Mouse (Mus musculus) layer of hippocampus, adult 8-10 months (tissue): ENCODE data around the gene Hnrnpr. TPM values are rescaled to one million over a fixed set of nuclear protein-coding genes. Genes with fewer than 3 reads are reported as not detected.

Experiments
- DNase-seq, 2 experiments: peaks; one replicate each; pipeline ENCODE4 v3.0.0; 2022; ENCODE audit warnings: low spot score in 2 of 2
- total RNA-seq, 4 experiments: library from RNA; stranded (reverse); gene quantifications; 2 replicates each; pipeline ENCODE4 v1.2.4; 2022

Gene Hnrnpr
- total RNA-seq, 4 experiments from 2014 or later = 76.5 to 101 (median 87.2) TPM

DNA sequence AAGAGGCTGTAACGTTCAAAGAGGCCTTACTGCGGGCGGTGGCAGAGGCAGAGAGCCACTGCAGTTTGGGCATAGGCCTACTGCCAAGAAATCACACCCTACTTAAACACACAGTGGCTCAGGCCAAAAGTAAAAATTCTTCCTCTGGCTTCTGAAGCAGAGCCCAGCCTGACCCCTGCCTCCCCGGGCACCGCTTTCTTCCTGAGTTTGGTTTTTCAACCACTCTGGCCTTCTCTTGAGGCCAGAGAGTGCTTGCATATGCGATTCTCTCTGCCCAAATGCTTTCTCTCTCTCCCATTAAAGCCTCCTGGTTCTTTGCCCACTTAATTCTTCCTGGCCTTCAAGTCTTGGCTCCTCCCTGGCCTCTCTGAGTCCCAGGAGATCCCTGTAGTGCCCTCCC, 73.1 kb downstream of the Hnrnpr start:
- DNase-seq = no peak

DNA sequence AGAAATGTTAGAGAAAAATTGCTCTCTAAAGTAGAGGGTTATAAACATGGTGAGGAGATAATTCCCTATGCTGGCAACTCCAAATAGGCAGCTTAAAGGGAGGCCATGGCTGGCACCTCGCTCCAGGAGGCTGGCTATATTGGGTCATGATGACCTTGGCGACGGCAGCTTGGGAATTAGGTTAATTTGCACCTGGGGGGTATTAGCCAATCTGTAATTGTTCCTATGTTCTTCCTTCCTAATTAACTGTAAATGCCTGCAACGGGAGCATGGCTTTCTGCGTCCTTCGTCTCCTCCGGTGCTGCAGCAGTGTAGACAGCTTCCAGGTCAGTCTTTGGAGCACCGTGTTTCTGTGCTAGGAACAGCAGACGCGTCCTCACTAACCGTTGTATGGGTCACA, 76.5 kb downstream of the Hnrnpr start:
- DNase-seq = no peak

DNA sequence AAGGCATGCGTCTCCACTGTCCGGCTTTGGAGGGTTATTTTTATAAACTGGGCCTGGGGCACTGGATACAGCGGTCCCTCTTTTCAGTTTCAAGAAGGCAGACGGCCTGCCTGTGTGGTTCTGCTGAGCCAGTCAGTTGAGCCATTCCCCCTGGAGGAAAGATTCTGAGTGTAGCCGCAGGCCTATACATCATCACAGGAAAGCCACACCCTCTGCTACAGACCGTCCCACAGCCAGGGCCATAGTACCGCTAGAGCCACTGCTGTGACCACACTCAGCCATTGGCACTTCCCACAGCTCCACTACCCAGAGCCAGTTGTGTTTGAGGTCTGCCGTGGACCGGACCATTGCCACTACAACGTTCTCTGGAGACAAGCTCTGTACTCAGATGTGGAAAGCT, 91.1 kb downstream of the Hnrnpr start:
- DNase-seq = no peak

GRCm38 (mm10) chr4:136407831-136408230, 97.1 kb downstream of the Hnrnpr start:
- DNase-seq = no peak

Other genes with a start within 250 kb of the Hnrnpr start
- gene Id3, start 167.4 kb upstream of the Hnrnpr start, total RNA-seq = 10 to 100 TPM; 40.5 to 59.5 (median 48.7) TPM
- 1 to 10 TPM in 2 of 4 experiments, under 1 TPM in 2; 0.57 to 1.2 (median 0.98) TPM for gene E2f2, start 138.5 kb upstream of the Hnrnpr start, total RNA-seq
- 1 to 10 TPM; 2.5 to 6.3 (median 4.6) TPM for gene Asap3, start 104.6 kb upstream of the Hnrnpr start, total RNA-seq
- under 1 TPM in 3 of 4 experiments, not detected in 1; 0.45 to 0.94 (median 0.64) TPM for gene Tcea3, start 63.2 kb upstream of the Hnrnpr start, total RNA-seq
- 10 to 100 TPM; 34.4 to 60.0 (median 42.5) TPM for gene Zfp46, start 26.3 kb upstream of the Hnrnpr start, total RNA-seq
- gene Htr1d, start 112.6 kb downstream of the Hnrnpr start, total RNA-seq = under 1 TPM; 0.14 to 0.76 (median 0.28) TPM
- gene 6030445D17Rik, start 151.3 kb downstream of the Hnrnpr start, total RNA-seq = 1 to 10 TPM in 1 of 4 experiments, under 1 TPM in 3; 0.57 to 1.3 (median 0.85) TPM
- 100 to 1,000 TPM in 2 of 4 experiments, 10 to 100 TPM in 2; 72.1 to 118 (median 95.1) TPM for gene Luzp1, start 158.8 kb downstream of the Hnrnpr start, total RNA-seq